17 mouse cellular contexts compared by ENCODE assay signal in the genomic region with DNA sequence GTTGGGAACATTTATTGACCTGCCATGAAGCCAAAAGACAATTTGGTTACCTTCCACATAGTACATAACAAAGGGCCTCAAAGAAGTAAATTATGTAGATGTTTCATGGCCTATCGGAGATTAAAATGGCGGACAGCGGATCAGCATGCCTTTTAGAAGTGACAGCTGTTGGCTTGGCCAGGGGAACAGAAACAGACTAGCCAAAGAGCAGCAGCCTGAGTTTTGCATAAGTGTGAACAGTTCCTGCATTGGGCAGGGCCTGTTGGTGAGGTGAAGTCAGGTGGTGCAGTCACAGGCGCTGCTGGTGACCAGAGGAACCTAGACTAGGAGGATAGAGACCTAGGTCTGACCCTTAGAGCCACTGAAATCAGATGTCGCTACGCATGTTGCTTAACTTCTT. TPM values are rescaled to one million over a fixed set of nuclear protein-coding genes. Genes with fewer than 3 reads are reported as not detected.
DNase-seq lines count a peak whose midpoint lies in the region; ATAC-seq and TF ChIP-seq lines count a peak whose summit lies in the region.
"Had no signal": no experiment of that assay in that cellular context is flagged by ENCODE, and none has a peak within 500 bp of the region (broad histone marks: within the 10 kb centered on the region; RNA-seq: fewer than 3 reads in every experiment).

No protein-coding gene starts in this region.

- no peak overlapping the region for H3K9ac ChIP-seq in heart, embryonic 13.5 days
- no peak overlapping the region for H3K9ac ChIP-seq in ES-E14 (ENCODE audit: insufficient read depth, low read depth, low read length, poor library complexity, severe bottlenecking)
- H3K9ac ChIP-seq in liver, embryonic 15.5 days, result no peak overlapping the region
- H3K9ac ChIP-seq in forebrain, embryonic 16.5 days (replicated peaks; ENCODE audit: low read depth, low read length), result no peak overlapping the region
- H3K9ac ChIP-seq: intestine, embryonic 15.5 days; lung, embryonic 14.5 days; midbrain, embryonic 12.5 days had no signal

- in situ Hi-C loops in ES-E14 (cut with MboI; ENCODE audit: low sequenced_read_pairs in 2 of 2, unreplicated experiment in 2 of 2), result no loop called here

- WGBS in heart, embryonic 13.5 days, result 93% methylated on average over 6 of the region's 6 CpGs
- WGBS in liver, embryonic 15.5 days (ENCODE audit: insufficient replicate concordance), result 90% methylated on average over 6 of the region's 6 CpGs
- WGBS in forebrain, embryonic 16.5 days, result 91% methylated on average over 6 of the region's 6 CpGs

- no peaks in the 10 kb centered on the region for H3K27me3 ChIP-seq in heart, embryonic 13.5 days (replicated peaks)
- no peaks in the 10 kb centered on the region for H3K27me3 ChIP-seq in liver, embryonic 15.5 days
- H3K27me3 ChIP-seq in forebrain, embryonic 16.5 days (replicated peaks; ENCODE audit: control insufficient read depth, insufficient read depth, low read length), result no peaks in the 10 kb centered on the region
- H3K27me3 ChIP-seq: intestine, embryonic 15.5 days; midbrain, embryonic 12.5 days; Patski had no signal

- peaks cover 83% of the 10 kb centered on the region for H3K4me1 ChIP-seq in heart, embryonic 13.5 days
- H3K4me1 ChIP-seq in ES-E14 (ENCODE audit: control insufficient read depth in 2 of 2, insufficient read depth in 2 of 2, low read length in 2 of 2, poor library complexity in 1 of 2), result peaks cover 16 to 21% of the 10 kb centered on the region in 2 experiments; a peak in 3 of 4 replicates
- H3K4me1 ChIP-seq in liver, embryonic 15.5 days (replicated peaks), result peaks cover 78% of the 10 kb centered on the region
- H3K4me1 ChIP-seq in forebrain, embryonic 16.5 days (replicated peaks; ENCODE audit: control insufficient read depth, insufficient read depth, low read length), result peaks cover 9% of the 10 kb centered on the region

- H3K9me3 ChIP-seq in heart, embryonic 13.5 days, result no peaks in the 10 kb centered on the region
- no peaks in the 10 kb centered on the region for H3K9me3 ChIP-seq in ES-E14 (ENCODE audit: control insufficient read depth, insufficient read depth, low read depth, low read length)
- no peaks in the 10 kb centered on the region for H3K9me3 ChIP-seq in liver, embryonic 15.5 days (replicated peaks)
- no peaks in the 10 kb centered on the region for H3K9me3 ChIP-seq in forebrain, embryonic 16.5 days (ENCODE audit: control insufficient read depth, low read length)
- H3K9me3 ChIP-seq: embryonic facial prominence, embryonic 10.5 days; intestine, embryonic 15.5 days; midbrain, embryonic 12.5 days had no signal

- ATAC-seq in heart, embryonic 13.5 days (ENCODE audit: extremely low read depth, insufficient number of reproducible peaks, low FRiP score, low TSS enrichment), result no peak
- ATAC-seq in liver, embryonic 15.5 days (ENCODE audit: insufficient read depth), result no peak
- ATAC-seq in forebrain, embryonic 16.5 days, result no peak
- ATAC-seq: intestine, embryonic 15.5 days; Patski had no signal

- DNase-seq in heart, postnatal 10 days, result no peak
- DNase-seq in 416B (ENCODE audit: low read depth), result peak; percentile 33
- no peak for DNase-seq in ES-E14 (ENCODE audit: low read depth, low spot score)
- no peak for DNase-seq in cerebellum, adult 9-10 months
- no peak for DNase-seq in urinary bladder, postnatal 36 days (ENCODE audit: low spot score in 2 of 2)
- DNase-seq: cerebellum, adult 8-10 months; layer of hippocampus, adult 9-11 months had no signal

- H3K36me3 ChIP-seq in heart, embryonic 13.5 days, result peaks cover 7% of the 10 kb centered on the region
- H3K36me3 ChIP-seq in ES-E14 (ENCODE audit: control insufficient read depth, insufficient read depth, low read length, poor library complexity, severe bottlenecking), result no peaks in the 10 kb centered on the region
- H3K36me3 ChIP-seq in liver, embryonic 15.5 days (replicated peaks), result no peaks in the 10 kb centered on the region
- no peaks in the 10 kb centered on the region for H3K36me3 ChIP-seq in forebrain, embryonic 16.5 days (ENCODE audit: control insufficient read depth, insufficient read depth)
- H3K36me3 ChIP-seq: intestine, embryonic 15.5 days; midbrain, embryonic 12.5 days had no signal

- peak overlapping the region; percentile 78; the same call in 1 of the 2 replicates for H3K27ac ChIP-seq in heart, embryonic 13.5 days (replicated peaks)
- H3K27ac ChIP-seq in ES-E14 (ENCODE audit: insufficient read depth, low read depth, low read length, poor library complexity, severe bottlenecking), result peak overlapping the region; percentile 3; the same call in 1 of the 2 replicates
- peak overlapping the region; percentile 77; the same call in 1 of the 2 replicates for H3K27ac ChIP-seq in liver, embryonic 15.5 days (replicated peaks)
- H3K27ac ChIP-seq in forebrain, embryonic 16.5 days (ENCODE audit: low read length), result no peak overlapping the region
- H3K27ac ChIP-seq: embryonic facial prominence, embryonic 10.5 days; intestine, embryonic 15.5 days; midbrain, embryonic 12.5 days had no signal

- no peak overlapping the region for H3K4me2 ChIP-seq in heart, embryonic 13.5 days
- H3K4me2 ChIP-seq in liver, embryonic 15.5 days, result no peak overlapping the region
- no peak overlapping the region for H3K4me2 ChIP-seq in forebrain, embryonic 16.5 days (ENCODE audit: low read length)
- H3K4me2 ChIP-seq: intestine, embryonic 15.5 days; lung, embryonic 14.5 days; midbrain, embryonic 12.5 days had no signal

- H3K4me3 ChIP-seq in heart, embryonic 13.5 days, result no peak overlapping the region
- 0 out of 4 replicates have a peak overlapping the region, but pooled peaks of 1 of the 2 experiments have one; percentile 1 for H3K4me3 ChIP-seq in ES-E14 (ENCODE audit: insufficient read depth in 1 of 2, low read depth in 1 of 2, low read length in 2 of 2, poor library complexity in 1 of 2, severe bottlenecking in 1 of 2)
- no peak overlapping the region for H3K4me3 ChIP-seq in liver, embryonic 15.5 days (replicated peaks)
- no peak overlapping the region for H3K4me3 ChIP-seq in forebrain, embryonic 16.5 days (replicated peaks; ENCODE audit: low read length)
- H3K4me3 ChIP-seq: embryonic facial prominence, embryonic 10.5 days; intestine, embryonic 15.5 days; midbrain, embryonic 12.5 days had no signal

- intact Hi-C loops in heart, postnatal 10 days (cut with DNase I), result no loop called here

TF ChIP-seq in ES-E14, 5 proteins besides CTCF, POLR2A, EP300 and RAD21:
- no peak for TF ChIP-seq HCFC1 (IDR thresholded peaks at IDR 0.05; ENCODE audit: borderline replicate concordance, insufficient read depth, low read length)
- TF ChIP-seq ZC3H11A (IDR thresholded peaks at IDR 0.05; ENCODE audit: borderline replicate concordance, low read depth, low read length), result no peak
- no peak for TF ChIP-seq CHD2 (IDR thresholded peaks at IDR 0.05; ENCODE audit: low read depth, low read length)
- no peak for TF ChIP-seq ZNF384 (IDR thresholded peaks at IDR 0.05; ENCODE audit: low read depth, low read length)
- TF ChIP-seq MAFK (IDR thresholded peaks at IDR 0.05; ENCODE audit: insufficient read depth, low read depth, low read length), result no peak
TF ChIP-seq in ES-E14: peak in this region for 0.

RNA-seq across cellular contexts. Expression of gene Zbtb1, which starts 7.0 kb away (rescaled TPM):
- polyA plus RNA-seq in heart, embryonic 13.5 days (2015; fragmentation: Nextera tagmentation; extraction: Ambion mirVana), result 6.3 and 6.4 TPM in 2 replicates
- total RNA-seq in heart, postnatal 10 days (2021), result 1 to 10 TPM; 5.8 to 6.7 TPM
- total RNA-seq in ES-E14 (2012; rRNA removed), result 3.4 and 4.5 TPM in 2 replicates
- 3.3 and 3.4 TPM in 2 replicates for polyA plus RNA-seq in liver, embryonic 15.5 days (2015; fragmentation: Nextera tagmentation; extraction: Ambion mirVana)
- 4.6 and 5.5 TPM in 2 replicates for polyA plus RNA-seq in forebrain, embryonic 16.5 days (2015; fragmentation: Nextera tagmentation; extraction: Ambion mirVana)

RNA-seq across cellular contexts. Expression of gene Zbtb25, which starts 7.7 kb away (rescaled TPM):
- 11.8 and 13.2 TPM in 2 replicates for polyA plus RNA-seq in heart, embryonic 13.5 days (2015; fragmentation: Nextera tagmentation; extraction: Ambion mirVana)
- total RNA-seq in heart, postnatal 10 days (2021), result 10 to 100 TPM in 1 of 2 experiments, 1 to 10 TPM in 1; 8.5 to 12.2 TPM
- total RNA-seq in ES-E14 (2012; rRNA removed), result 5.5 and 5.7 TPM in 2 replicates
- polyA plus RNA-seq in liver, embryonic 15.5 days (2015; fragmentation: Nextera tagmentation; extraction: Ambion mirVana), result 5.1 and 6.1 TPM in 2 replicates
- polyA plus RNA-seq in forebrain, embryonic 16.5 days (2015; fragmentation: Nextera tagmentation; extraction: Ambion mirVana), result 16.5 and 17.1 TPM in 2 replicates

RNA-seq across cellular contexts. Expression of gene Hspa2, which starts 26.9 kb away (rescaled TPM):
- polyA plus RNA-seq in heart, embryonic 13.5 days (2015; fragmentation: Nextera tagmentation; extraction: Ambion mirVana), result 15.1 and 15.5 TPM in 2 replicates
- 10 to 100 TPM in 1 of 2 experiments, 1 to 10 TPM in 1; 9.9 to 11.7 TPM for total RNA-seq in heart, postnatal 10 days (2021)
- total RNA-seq in ES-E14 (2012; rRNA removed), result 8.1 and 9.2 TPM in 2 replicates
- 1.4 and 1.6 TPM in 2 replicates for polyA plus RNA-seq in liver, embryonic 15.5 days (2015; fragmentation: Nextera tagmentation; extraction: Ambion mirVana)
- polyA plus RNA-seq in forebrain, embryonic 16.5 days (2015; fragmentation: Nextera tagmentation; extraction: Ambion mirVana), result 5.4 and 6.2 TPM in 2 replicates

RNA-seq across cellular contexts. Expression of gene Ppp1r36, which starts 40.3 kb away (rescaled TPM):
- polyA plus RNA-seq in heart, embryonic 13.5 days (2015; fragmentation: Nextera tagmentation; extraction: Ambion mirVana), result 2.0 and 3.1 TPM in 2 replicates
- 1 to 10 TPM in 1 of 2 experiments, under 1 TPM in 1; 0.79 to 1.0 TPM for total RNA-seq in heart, postnatal 10 days (2021)
- 0.54 and 0.69 TPM in 2 replicates for total RNA-seq in ES-E14 (2012; rRNA removed)
- polyA plus RNA-seq in liver, embryonic 15.5 days (2015; fragmentation: Nextera tagmentation; extraction: Ambion mirVana), result 0.05 and 0.10 TPM in 2 replicates
- polyA plus RNA-seq in forebrain, embryonic 16.5 days (2015; fragmentation: Nextera tagmentation; extraction: Ambion mirVana), result 0.73 and 0.87 TPM in 2 replicates
- polyA plus RNA-seq: C2C12; Patski; small intestine, adult 2 months had no signal

RNA-seq across cellular contexts. Expression of gene Akap5, which starts 52.4 kb away (rescaled TPM):
- polyA plus RNA-seq in heart, embryonic 13.5 days (2015; fragmentation: Nextera tagmentation; extraction: Ambion mirVana), result 4.0 and 4.4 TPM in 2 replicates
- 1 to 10 TPM; 3.7 to 7.2 TPM for total RNA-seq in heart, postnatal 10 days (2021)
- total RNA-seq in ES-E14 (2012; rRNA removed), result 5.2 and 7.2 TPM in 2 replicates
- 0.17 and 0.25 TPM in 2 replicates for polyA plus RNA-seq in liver, embryonic 15.5 days (2015; fragmentation: Nextera tagmentation; extraction: Ambion mirVana)
- 8.2 and 10.3 TPM in 2 replicates for polyA plus RNA-seq in forebrain, embryonic 16.5 days (2015; fragmentation: Nextera tagmentation; extraction: Ambion mirVana)
